Mouse (Mus musculus) brain, embryonic 14.5 days (tissue): ENCODE results near the gene Srsf9.

ENCODE experiments used
- CTCF ChIP-seq: fragments of 200-500 bp; IDR thresholded peaks from 2 replicates; pipeline ENCODE4 v1.5.1; 2012; ENCODE audit warnings: inconsistent platforms, mild to moderate bottlenecking, moderate library complexity, borderline replicate concordance; ENCODE audit not compliant: insufficient read depth, insufficient read length; ENCODE audit errors: extremely low read depth
- POLR2A ChIP-seq: fragments of 200-500 bp; IDR thresholded peaks from 2 replicates; pipeline ENCODE4 v1.6.1; 2012; ENCODE audit warnings: mild to moderate bottlenecking, inconsistent platforms, borderline replicate concordance; ENCODE audit not compliant: poor library complexity, insufficient read depth, insufficient read length, severe bottlenecking; ENCODE audit errors: extremely low read depth

- TF ChIP-seq POLR2A (no peak), CTCF (no peak)
These were observed 47.3 kb downstream of the Srsf9 start for GRCm38 (mm10) chr5:115374204-115374820.
